Mouse (Mus musculus) gastrocnemius, postnatal 4 days (tissue): ENCODE results near the gene Faap24. TPM values are rescaled to one million over a fixed set of nuclear protein-coding genes. Genes with fewer than 3 reads are reported as not detected.

Experiments used
- DNase-seq, 2 experiments: peaks; one replicate each; pipeline ENCODE4 v3.0.0; 2021 to 2022; ENCODE audit warnings: low spot score in 2 of 2, mixed read lengths in 2 of 2
- long read RNA-seq, 2 experiments: library from polyadenylated mRNA; stranded (forward); transcript quantifications; one replicate each; pipeline ENCODE4 v2.0.0; 2021
- total RNA-seq, 2 experiments: library from RNA; stranded (reverse); gene quantifications; 2 replicates each; pipeline ENCODE4 v1.2.3; 2021

Faap24 gene
- total RNA-seq = 1 to 10 TPM; 3.0 to 3.4 TPM
- long read RNA-seq, experiment 1, transcript Faap24-201 (4 exons, 1,857 nt) = major isoform, 7 of 7 reads
- long read RNA-seq, experiment 1, partial matches to known transcripts = 0 of 7 reads
- long read RNA-seq, experiment 1, other reads (novel, unspliced or antisense) = 0 of 7 reads
- long read RNA-seq, experiment 2, transcript Faap24-201 (4 exons, 1,857 nt) = major isoform, 5 of 7 reads
- long read RNA-seq, experiment 2, partial matches to known transcripts = 0 of 7 reads
- long read RNA-seq, experiment 2, other reads (novel, unspliced or antisense) = 1 of 7 reads

- DNase-seq = peak; percentile 73 to 84
Observed at GRCm38 (mm10) chr7:35396542-35397168, at the start of gene Faap24, which contains the start of gene Cep89. TSS of gene Faap24 (minus strand) at chr7:35396836. TSS of gene Cep89 (plus strand) at chr7:35397035.

DNA sequence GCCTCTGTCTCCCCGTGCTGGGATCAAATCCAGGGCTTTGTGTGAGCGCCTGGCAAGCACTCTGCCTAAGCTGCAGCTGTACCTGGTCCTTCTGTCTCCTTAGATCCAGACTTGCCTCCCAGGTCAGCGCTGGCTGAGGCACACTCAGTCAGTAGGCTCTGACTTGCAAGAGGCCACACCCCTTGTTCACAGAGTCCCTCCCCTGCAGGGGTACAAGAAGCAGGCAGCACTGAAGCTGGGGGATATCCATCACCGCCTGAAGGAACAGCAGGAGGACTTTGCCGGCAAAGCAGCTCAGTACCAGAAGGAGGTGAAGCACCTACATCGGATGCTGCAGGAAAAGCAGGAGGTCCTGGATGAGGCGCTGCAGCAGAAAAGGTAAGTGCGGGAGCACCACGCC is 38.6 kb upstream of the Faap24 start:
- no peak for DNase-seq

DNA sequence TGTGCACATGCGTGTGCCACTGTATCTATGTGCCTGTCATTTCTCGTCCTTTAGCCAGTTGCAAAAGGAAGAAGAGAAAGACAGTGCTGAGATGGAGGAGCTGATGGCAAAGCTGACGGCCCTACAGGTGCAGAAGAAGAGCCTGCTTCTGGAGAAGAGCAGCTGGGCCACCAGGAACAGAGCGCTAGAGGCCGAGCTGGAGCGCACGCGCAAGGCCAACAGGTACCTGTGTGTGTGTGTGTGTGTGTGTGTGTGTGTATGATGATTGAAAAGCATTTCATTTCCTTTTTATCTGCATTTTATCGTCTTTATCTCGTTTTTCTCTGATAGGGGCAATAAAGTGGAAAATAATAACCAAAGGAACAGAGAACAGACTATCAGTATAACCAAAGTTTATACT is 31.5 kb upstream of the Faap24 start:
- DNase-seq = no peak

- DNase-seq = no peak
Observed at GRCm38 (mm10) chr7:35423071-35423470, 26.4 kb upstream of the Faap24 start.

DNA sequence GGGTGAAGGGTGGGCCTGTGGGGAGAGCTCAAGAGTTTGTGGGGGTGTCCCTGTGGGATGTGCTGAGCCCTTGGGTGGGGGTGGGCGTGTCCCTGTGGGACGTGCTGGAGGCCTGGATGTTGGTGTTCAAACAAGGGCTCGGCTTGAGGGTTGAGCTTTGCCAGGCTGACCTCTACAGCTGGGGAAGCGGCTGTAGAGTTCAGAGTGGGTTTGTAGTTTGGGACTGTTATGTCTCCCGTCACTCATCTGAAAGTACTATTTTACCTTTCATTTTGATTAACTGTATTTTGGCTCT is 20.0 kb upstream of the Faap24 start:
- no peak for DNase-seq

DNA sequence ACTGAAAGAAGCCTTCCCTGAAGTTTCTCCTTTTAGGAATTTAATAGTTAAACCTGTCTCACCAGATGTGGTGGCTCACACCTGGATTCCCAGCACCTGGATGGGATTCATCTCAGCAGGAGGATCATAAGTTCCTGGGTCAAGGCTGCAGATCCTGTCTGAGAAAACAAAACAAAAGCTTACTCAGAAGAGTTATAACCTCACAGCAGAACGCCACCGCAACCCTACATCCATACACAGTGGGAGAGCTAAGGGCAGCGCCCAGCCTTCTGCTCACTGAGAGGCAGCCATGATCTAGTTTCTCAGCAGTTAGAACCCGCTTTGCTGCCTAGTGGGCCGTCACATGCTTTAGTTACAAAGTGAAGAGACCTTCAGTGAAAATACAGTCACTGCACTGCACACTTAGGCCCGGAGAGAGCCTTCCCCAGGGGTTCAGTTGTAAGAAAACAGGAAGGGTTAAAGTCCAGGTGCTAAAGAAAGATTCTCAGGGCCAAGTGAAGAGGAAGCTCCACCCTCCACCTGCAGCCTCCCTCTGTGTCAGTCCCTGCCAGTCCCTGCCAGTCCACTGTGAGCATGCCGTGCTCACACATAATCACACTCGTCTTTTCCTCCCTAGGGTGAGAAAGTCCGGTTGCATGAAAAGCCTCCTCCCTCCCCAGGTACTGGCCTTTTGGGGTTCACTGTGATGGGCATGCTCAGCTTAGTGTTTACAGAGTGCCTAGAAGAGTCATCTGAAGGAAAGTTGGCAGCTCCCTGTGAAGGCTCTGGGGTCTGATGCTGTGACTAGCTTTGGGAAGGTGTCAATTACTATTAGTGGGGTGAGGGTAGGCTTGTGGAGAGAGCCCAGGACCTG is 19.4 kb upstream of the Faap24 start:
- DNase-seq = no peak

DNA sequence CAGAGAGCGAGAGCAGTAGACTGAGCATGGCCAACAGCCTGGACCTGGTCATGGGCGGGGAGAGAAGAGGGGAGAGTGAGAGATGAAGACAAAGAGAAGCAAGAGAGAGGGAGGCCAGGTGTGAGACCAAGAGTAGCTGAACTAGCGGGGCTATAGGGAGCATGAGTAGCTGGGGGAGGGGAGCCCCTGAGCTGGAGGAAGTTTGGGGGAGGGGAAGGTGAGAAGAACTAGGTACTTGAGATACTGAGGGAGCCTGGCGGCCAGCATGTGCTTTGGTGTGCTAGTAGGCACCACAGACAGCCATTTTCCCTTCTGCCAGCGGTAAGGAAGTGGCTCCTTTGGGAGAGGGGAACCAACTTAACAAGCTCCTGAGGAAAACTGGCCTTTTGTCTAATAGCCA is 18.6 kb upstream of the Faap24 start:
- DNase-seq = no peak

GRCm38 (mm10) chr7:35401169-35401568 is 4.5 kb upstream of the Faap24 start:
- no peak for DNase-seq

DNA sequence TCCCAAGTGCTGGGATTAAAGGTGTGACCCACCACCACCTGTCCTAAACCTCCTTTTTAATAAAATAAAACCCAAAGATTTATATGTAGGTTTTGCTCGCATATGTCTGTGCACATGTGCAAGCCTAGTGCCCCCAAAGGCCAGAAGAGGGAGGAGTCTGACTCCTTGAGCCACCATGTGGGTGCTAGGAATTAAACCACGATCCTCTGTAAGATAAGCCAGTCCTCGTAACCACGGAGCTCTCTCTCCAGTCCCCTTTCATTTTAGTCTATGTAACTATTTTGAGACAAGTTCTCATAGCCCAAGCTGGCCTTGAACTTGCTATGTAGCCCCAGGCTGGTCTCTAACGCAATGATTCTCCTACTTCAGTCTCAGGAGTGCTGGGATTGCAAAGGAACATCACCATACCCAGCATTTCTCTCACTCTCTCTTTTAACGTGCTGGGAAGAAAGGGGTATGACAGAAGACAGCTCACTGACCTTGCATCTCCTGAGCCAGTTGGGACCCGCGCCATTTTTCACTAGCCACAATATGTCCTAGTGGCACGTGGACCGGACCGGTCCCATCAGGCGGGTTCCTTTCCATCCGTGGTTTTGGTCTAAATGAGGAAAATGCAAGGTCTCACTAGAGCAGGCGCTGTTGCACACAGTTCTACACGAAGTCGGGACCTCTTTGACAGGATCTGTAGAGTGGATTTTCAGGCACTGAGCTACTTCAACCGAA is 741 bp downstream of the Faap24 start:
- no peak for DNase-seq

DNA sequence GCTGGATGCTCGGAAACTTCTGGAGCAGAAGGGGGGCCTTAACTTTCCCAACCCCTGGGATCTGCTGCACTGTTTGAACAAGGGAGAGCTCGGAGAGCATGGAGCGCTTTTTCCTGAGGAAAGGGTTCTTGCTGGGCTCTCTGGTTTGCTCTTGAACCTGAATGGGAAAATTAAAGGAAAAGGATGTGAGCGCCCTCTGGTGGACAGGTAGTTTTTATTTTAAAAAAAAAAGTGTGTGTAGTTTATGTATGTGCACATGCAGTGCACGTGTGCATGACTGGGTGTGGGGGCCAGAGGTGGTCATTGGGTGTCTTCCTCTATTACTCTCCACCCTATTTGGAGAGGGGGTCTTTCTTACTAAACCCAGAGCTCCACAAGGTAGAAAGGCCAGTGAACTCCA is 3.7 kb downstream of the Faap24 start:
- DNase-seq = no peak

- DNase-seq = no peak
Observed at GRCm38 (mm10) chr7:35388694-35389093, 7.9 kb downstream of the Faap24 start.

DNA sequence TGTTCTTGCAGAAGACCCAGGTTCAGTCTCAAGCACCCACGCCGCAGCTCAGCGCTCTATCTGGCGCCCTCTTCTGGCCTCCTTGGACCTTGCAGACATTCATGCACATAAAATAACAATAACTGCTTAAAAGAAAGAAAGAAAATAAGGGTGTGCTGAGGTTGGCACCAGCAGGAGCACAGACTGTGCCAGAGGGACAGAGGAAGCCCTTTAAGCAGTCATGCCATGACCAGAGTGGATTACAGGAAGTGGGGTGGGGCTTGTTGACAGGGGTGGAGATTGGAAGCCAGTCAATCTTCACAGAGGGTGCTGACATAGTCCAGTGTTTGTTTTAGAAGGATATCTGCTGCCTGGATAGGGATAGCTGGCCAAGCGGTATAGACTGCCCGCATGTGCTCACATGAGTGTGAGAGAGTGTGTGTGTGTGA is 10.1 kb downstream of the Faap24 start:
- DNase-seq = no peak

DNA sequence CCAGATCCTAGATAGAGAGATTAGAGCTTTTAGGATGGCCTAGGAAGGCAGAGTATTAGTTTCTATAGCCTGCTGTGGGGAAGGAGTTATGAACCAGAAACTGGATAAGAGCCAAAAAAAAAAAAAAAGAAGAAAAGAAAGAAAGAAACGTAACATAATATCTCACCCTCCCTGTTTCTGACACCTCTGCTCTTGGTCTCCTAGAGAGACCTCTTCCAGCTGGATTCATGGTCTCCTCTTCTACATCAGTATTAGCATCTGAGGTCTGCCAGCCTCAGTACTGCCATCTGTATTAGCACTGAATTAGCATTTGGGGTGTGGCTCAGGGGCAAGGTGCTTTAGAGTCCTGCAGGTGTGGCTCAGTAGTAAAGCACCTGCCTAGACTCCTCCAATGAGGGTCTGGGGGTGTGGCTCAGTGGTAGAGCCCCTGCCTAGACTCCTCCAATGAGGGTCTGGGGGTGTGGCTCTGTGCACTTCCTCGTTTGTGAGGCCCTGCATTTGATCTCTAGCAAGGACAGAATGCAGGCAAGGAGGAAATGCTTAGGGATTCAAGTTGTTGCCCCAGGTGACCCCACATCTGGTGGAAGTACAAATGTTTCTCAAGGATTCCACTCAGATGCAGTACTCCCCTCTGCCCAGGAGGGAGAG is 13.8 kb downstream of the Faap24 start:
- DNase-seq = no peak

GRCm38 (mm10) chr7:35381861-35382260 is 14.8 kb downstream of the Faap24 start:
- no peak for DNase-seq

DNA sequence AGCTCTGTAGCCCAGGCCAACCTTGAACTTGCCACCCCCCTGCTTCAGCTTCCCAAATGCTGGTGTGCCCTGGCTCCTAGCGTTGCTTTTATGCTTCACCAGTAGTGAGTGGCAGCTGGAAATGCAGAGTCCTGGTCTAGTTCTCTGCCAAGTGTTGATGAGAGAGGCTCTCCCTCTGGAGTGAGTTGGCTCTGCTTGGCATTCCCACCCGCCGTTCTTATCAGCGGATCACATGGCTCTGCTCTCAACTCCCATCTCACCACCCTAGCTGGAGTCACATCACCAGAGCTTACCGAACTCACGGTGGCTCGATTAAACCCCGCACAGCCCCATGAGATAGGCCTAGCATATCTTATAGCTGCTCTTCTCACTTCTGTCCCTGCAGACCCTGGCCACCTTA is 16.3 kb downstream of the Faap24 start:
- no peak for DNase-seq

DNA sequence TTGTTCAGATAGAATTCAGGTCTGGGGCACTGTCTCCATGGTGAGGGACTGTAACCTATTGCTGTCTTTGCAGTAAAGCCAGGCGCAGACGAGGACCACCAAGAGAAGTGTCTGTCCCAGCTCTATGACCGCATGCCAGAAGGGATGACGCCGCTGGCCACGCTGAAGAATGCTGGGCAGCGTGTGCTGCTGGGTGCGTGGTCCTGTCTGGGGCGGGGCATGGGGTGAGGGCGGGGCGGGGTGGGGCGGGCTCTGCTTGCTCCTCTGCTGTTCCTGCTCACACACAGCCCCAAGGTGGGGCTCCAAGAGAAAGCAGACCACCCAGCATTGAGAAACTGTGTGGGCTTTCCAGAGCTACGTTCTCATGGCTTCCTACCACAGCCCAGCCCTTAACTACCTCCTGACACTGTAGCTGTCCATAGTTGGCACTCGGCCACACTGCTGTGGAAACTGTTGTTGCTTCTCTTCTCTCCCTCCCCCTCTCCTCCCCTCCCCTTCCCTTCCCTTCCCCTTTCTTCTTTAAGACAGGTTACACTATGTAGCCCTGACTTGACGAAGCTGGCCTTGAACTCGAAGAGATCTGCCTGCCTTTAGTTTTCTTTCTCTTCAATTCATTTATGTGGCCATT is 17.0 kb downstream of the Faap24 start:
- DNase-seq = no peak

GRCm38 (mm10) chr7:35376623-35377022 is 20.0 kb downstream of the Faap24 start:
- DNase-seq = no peak

DNA sequence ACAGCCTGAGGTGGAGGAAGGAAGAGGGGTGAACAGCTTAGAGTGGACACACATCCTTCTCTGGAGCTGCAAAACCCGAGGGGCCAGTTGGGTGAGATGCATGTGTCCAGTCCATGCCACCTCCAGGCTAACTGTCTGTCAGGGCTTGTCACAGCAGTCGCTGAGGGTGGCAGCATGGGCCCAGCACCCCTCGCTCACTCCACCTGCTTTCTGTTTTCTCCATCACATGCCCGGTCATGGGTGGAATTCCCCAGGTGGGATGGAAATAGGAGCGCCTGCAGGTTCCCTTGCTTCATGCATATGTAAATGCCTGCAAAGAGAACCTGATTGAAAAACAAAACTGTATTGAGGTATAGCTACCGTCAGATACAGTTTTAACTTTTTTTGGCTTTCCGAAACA is 22.4 kb downstream of the Faap24 start:
- DNase-seq = no peak

DNA sequence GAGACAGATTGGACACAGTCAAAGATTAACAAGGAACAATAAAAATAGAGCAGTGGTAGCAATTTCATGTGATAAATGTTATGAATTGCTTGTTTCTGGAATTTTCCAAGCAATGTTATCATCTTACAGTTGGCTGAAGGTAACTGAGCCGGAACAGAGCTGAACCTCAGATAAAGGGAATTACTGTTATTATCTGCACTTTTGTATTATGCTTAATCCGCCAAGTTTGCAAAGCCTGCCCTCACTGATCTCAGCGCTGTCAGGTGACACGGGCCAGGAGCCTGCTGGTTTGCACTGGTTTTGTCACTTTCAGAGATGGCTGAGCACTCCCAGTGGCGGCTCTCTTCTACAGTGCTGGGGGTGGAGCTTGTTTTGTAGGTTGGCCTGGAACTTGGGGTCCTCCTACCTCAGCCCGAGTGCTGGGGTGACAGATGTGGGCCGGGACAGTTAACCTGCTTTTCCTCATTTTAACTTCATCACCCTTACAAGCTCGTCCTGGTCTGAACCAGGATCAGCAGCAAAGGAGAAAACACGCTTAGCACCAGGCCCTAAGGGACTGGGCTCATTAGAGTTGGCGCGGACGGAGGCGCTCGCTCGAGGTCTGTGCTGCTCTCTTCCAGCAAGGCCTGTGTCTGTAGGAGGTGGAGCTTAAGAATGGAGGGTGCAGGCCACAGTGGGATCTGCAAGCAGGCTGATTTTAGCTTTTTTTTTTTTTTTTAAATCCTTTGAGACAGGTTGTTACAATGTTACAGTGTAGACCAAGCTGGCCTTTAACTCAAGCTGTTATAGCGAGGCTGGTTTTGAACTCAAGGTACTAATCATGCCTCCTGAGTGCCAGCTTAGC is 23.3 kb downstream of the Faap24 start:
- DNase-seq = no peak
